Mouse (Mus musculus) cerebellum, adult 2 months (tissue): ENCODE measurements at regions not wholly inside any gene's neighbourhood (a gene's known extent, or its start where the extent isn't known, plus 50 kb on each side); places are given as distances from the start of the nearest gene placed in this dataset.

Experiments
- DNase-seq, 2 experiments: peaks; one replicate each; pipeline ENCODE4 v3.0.0; 2021
- H3K27ac ChIP-seq: fragments of 200-500 bp; 2 replicates; pipeline ENCODE4 v1.5.1; 2012; ENCODE audit warnings: low read length, control low read depth, inconsistent platforms; ENCODE audit not compliant: insufficient read depth
- H3K27me3 ChIP-seq: fragments of 200-500 bp; 2 replicates; pipeline ENCODE4 v1.6.1; 2012; ENCODE audit warnings: inconsistent platforms, mild to moderate bottlenecking, low read length, moderate library complexity; ENCODE audit not compliant: control insufficient read depth, insufficient read depth
- H3K4me1 ChIP-seq: fragments of 200-500 bp; 2 replicates; pipeline ENCODE4 v1.6.1; 2011; ENCODE audit warnings: low read length; ENCODE audit not compliant: control insufficient read depth, insufficient read depth
- H3K4me3 ChIP-seq: fragments of 200-500 bp; replicated peaks from 2 replicates; pipeline ENCODE3; 2011; ENCODE audit warnings: mild to moderate bottlenecking, low read depth, low read length, control low read depth; ENCODE audit not compliant: insufficient read depth
- CTCF ChIP-seq: fragments of 200-500 bp; IDR thresholded peaks from 2 replicates; pipeline ENCODE4 v1.5.1; 2011; ENCODE audit warnings: low read depth, mild to moderate bottlenecking, control low read depth, low read length, moderate library complexity, borderline replicate concordance; ENCODE audit not compliant: insufficient read depth
- POLR2A ChIP-seq: fragments of 200-500 bp; IDR thresholded peaks from 2 replicates; pipeline ENCODE4 v1.6.1; 2011; ENCODE audit warnings: low read length, control low read depth, borderline replicate concordance; ENCODE audit not compliant: insufficient read depth
- WGBS: fragments of 180-500 bp; shearing (Covaris S2); methylation state at CpG from one replicate; pipeline ENCODE4 v1.1.7; 2018; 5-methylcytosine and 5-hydroxymethylcytosine counted together

GRCm38 (mm10) chr10:124603061-124603460 is 786.2 kb downstream of the Slc16a7 start:
- no peaks in the 10 kb centered on the region for H3K27me3 ChIP-seq
- H3K4me1 ChIP-seq: no peaks in the 10 kb centered on the region
- H3K4me3 ChIP-seq: no peak overlapping the region
- no peak for DNase-seq
- no peak for TF ChIP-seq POLR2A
- no peak for TF ChIP-seq CTCF
- H3K27ac ChIP-seq: no peak overlapping the region

GRCm38 (mm10) chr10:124570746-124571145 is 818.5 kb downstream of the Slc16a7 start:
- Histone ChIP-seq H3K27me3 (no peaks in the 10 kb centered on the region), H3K27ac (no peak overlapping the region), H3K4me1 (no peaks in the 10 kb centered on the region), H3K4me3 (no peak overlapping the region)
- WGBS: 7% methylated on average over 4 of the region's 4 CpGs
- DNase-seq: peak; percentile 4 to 12
- TF ChIP-seq POLR2A (no peak), CTCF (no peak)

GRCm38 (mm10) chr10:124563626-124564025 is 825.6 kb downstream of the Slc16a7 start:
- no peak for DNase-seq
- 85% methylated on average over 6 of the region's 6 CpGs for WGBS
- Histone ChIP-seq H3K4me3 (no peak overlapping the region), H3K4me1 (no peaks in the 10 kb centered on the region), H3K27me3 (no peaks in the 10 kb centered on the region), H3K27ac (no peak overlapping the region)
- TF ChIP-seq CTCF: no peak
- no peak for TF ChIP-seq POLR2A

- Histone ChIP-seq H3K27ac (no peak overlapping the region), H3K4me3 (no peak overlapping the region), H3K27me3 (no peaks in the 10 kb centered on the region), H3K4me1 (no peaks in the 10 kb centered on the region)
- WGBS: 85% methylated on average over 4 of the region's 4 CpGs
- no peak for DNase-seq
- TF ChIP-seq POLR2A (no peak), CTCF (no peak)
Measured at GRCm38 (mm10) chr10:124528175-124528574, 861.1 kb downstream of the Slc16a7 start.
